Comparison of ENCODE assay signal across 8 mouse cellular contexts in the genomic region with DNA sequence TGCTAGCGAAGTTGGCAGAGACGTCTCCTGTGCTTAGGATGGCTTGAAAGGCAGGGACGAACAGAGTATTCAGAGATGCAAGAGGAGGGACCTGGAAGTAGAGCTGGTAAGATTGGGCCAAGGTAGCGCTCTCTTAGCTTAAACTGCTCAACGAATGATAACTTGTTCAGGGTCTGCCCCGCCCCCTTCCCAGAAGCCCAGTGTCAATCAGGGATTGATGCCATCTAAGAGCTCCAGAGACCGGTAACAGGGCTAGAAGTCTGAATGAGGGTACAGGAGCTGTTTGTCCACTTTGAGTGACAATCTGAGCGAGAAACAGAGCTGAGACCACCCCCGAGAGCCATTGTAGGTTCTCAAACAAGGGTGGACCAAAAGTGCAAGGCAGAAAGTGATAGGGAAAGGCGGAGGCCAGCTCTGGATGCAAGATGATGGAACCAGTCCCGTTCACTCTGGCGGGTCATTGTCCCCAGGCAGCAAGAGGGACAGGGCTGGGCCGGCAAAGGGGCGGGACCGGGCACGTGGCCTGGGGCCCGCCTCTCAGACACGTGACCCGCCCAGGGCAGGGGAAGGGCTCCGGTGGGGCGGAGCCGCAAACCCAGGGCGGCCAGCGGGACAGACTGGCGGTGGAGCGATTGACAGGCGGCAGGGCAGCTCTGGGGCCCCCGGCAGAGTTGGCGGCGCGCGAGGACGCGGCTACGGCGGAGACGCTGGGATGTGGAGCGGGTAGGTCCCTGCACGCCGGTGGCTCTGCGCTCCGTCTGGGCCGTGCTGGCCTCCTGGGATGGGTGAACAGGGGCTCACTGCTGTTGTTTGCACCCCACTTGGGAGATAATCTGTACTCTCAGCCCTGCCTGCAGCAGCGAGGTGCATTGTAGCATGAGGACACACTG. TPM values are rescaled to one million over a fixed set of nuclear protein-coding genes. Genes with fewer than 3 reads are reported as not detected.
DNase-seq lines count a peak whose midpoint lies in the region; ATAC-seq lines count a peak whose summit lies in the region.

No protein-coding gene starts in this region.

- H3K4me3 ChIP-seq in intestine, embryonic 14.5 days (ENCODE audit: low read depth, low read length) = peak overlapping the region; percentile 57

- no peaks in the 10 kb centered on the region for H3K9me3 ChIP-seq in intestine, embryonic 14.5 days (ENCODE audit: control insufficient read depth, low read length)

- peak; percentile 91 to 95 for DNase-seq in adrenal gland, adult 18-20 months (ENCODE audit: low spot score in 2 of 2)
- DNase-seq in embryo, embryonic 10 days (ENCODE audit: low spot score) = peak; percentile 92
- peak; percentile 95 for DNase-seq in gastrocnemius, postnatal 14 days
- DNase-seq in intestine, embryonic 14.5 days (ENCODE audit: low spot score) = peak; percentile 90
- DNase-seq in left cerebral cortex, postnatal 25 days (ENCODE audit: low spot score in 2 of 2) = peak; percentile 79 to 80
- DNase-seq in right cerebral cortex, postnatal 14 days = peak; percentile 75
- peak; percentile 87 for DNase-seq in urinary bladder, postnatal 25 days (ENCODE audit: low spot score)

- peak overlapping the region; percentile 55 for H3K9ac ChIP-seq in intestine, embryonic 14.5 days (ENCODE audit: low read length)

- peaks cover 52% of the 10 kb centered on the region for H3K4me1 ChIP-seq in intestine, embryonic 14.5 days (replicated peaks; ENCODE audit: control insufficient read depth, insufficient read depth, low read length)

- peak; percentile 96 for ATAC-seq in intestine, embryonic 14.5 days (replicated peaks; ENCODE audit: low FRiP score, low TSS enrichment, low read depth)
- peak; percentile 73 for ATAC-seq in megakaryocyte-erythroid progenitor cell, adult 5-6 weeks (replicated peaks; ENCODE audit: low FRiP score, low TSS enrichment, poor library complexity, severe bottlenecking)

- H3K27ac ChIP-seq in intestine, embryonic 14.5 days (ENCODE audit: low read depth) = peak overlapping the region; percentile 52; the same call in 1 of the 2 replicates

- intact Hi-C loops in gastrocnemius, postnatal 14 days (cut with DNase I; ENCODE audit: low total_unique reads) = no loop called here
- intact Hi-C loops in left cerebral cortex, postnatal 25 days (cut with DNase I) = no loop called here

- H3K4me2 ChIP-seq in intestine, embryonic 14.5 days (ENCODE audit: low read length) = peak overlapping the region; percentile 85

- H3K36me3 ChIP-seq in intestine, embryonic 14.5 days (ENCODE audit: control insufficient read depth, insufficient read depth, low read length) = no peaks in the 10 kb centered on the region

- no peaks in the 10 kb centered on the region for H3K27me3 ChIP-seq in intestine, embryonic 14.5 days (replicated peaks; ENCODE audit: control insufficient read depth, insufficient read depth, low read length)

- WGBS in intestine, embryonic 14.5 days = 7% methylated on average over 44 of the region's 44 CpGs

RNA-seq across cellular contexts. Expression of a gene that starts 16.4 kb away (rescaled TPM):
- 1 to 10 TPM; 3.6 to 5.9 TPM for total RNA-seq in adrenal gland, adult 18-20 months (2021)
- 10 to 100 TPM in 1 of 2 experiments, 1 to 10 TPM in 1; 7.4 to 11.6 TPM for total RNA-seq in gastrocnemius, postnatal 14 days (2021)
- polyA plus RNA-seq in intestine, embryonic 14.5 days (2014; fragmentation: Nextera tagmentation; extraction: Ambion mirVana) = 30.0 and 32.7 TPM in 2 replicates
- 1 to 10 TPM; 9.4 to 9.5 TPM for total RNA-seq in left cerebral cortex, postnatal 25 days (2021)
- 16.1 and 23.6 TPM in 2 replicates for total RNA-seq in megakaryocyte-erythroid progenitor cell, adult 5-6 weeks (2014; fragmentation: Nextera tagmentation)
- total RNA-seq in megakaryocyte-erythroid progenitor cell, adult 5-6 weeks (2017) = 6.0 and 20.1 TPM in 2 replicates

RNA-seq across cellular contexts. Expression of a gene that starts 16.4 kb away (rescaled TPM):
- under 1 TPM; 0.22 to 0.30 TPM for total RNA-seq in adrenal gland, adult 18-20 months (2021)
- under 1 TPM; 0.29 to 0.41 TPM for total RNA-seq in gastrocnemius, postnatal 14 days (2021)
- 0.55 and 0.64 TPM in 2 replicates for polyA plus RNA-seq in intestine, embryonic 14.5 days (2014; fragmentation: Nextera tagmentation; extraction: Ambion mirVana)
- total RNA-seq in left cerebral cortex, postnatal 25 days (2021) = under 1 TPM; 0.78 to 0.83 TPM
- total RNA-seq in megakaryocyte-erythroid progenitor cell, adult 5-6 weeks (2014; fragmentation: Nextera tagmentation) = not detected in 2 replicates
- total RNA-seq in megakaryocyte-erythroid progenitor cell, adult 5-6 weeks (2017) = not detected in 2 replicates

RNA-seq across cellular contexts. Expression of a gene that starts 23.5 kb away (rescaled TPM):
- 10 to 100 TPM; 10.3 to 54.2 TPM for total RNA-seq in adrenal gland, adult 18-20 months (2021)
- total RNA-seq in gastrocnemius, postnatal 14 days (2021) = 1 to 10 TPM; 5.4 to 6.0 TPM
- polyA plus RNA-seq in intestine, embryonic 14.5 days (2014; fragmentation: Nextera tagmentation; extraction: Ambion mirVana) = 8.4 and 11.5 TPM in 2 replicates
- 10 to 100 TPM; 31.1 to 31.5 TPM for total RNA-seq in left cerebral cortex, postnatal 25 days (2021)
- 22.8 and 23.9 TPM in 2 replicates for total RNA-seq in megakaryocyte-erythroid progenitor cell, adult 5-6 weeks (2014; fragmentation: Nextera tagmentation)
- 15.9 and 18.7 TPM in 2 replicates for total RNA-seq in megakaryocyte-erythroid progenitor cell, adult 5-6 weeks (2017)

RNA-seq across cellular contexts. Expression of a gene that starts 37.5 kb away (rescaled TPM):
- 1,000 to 10,000 TPM; 3,118 to 4,182 TPM for total RNA-seq in adrenal gland, adult 18-20 months (2021)
- total RNA-seq in gastrocnemius, postnatal 14 days (2021) = 1,000 to 10,000 TPM; 2,162 to 2,185 TPM
- 1,450 and 1,529 TPM in 2 replicates for polyA plus RNA-seq in intestine, embryonic 14.5 days (2014; fragmentation: Nextera tagmentation; extraction: Ambion mirVana)
- 1,000 to 10,000 TPM; 2,053 to 2,068 TPM for total RNA-seq in left cerebral cortex, postnatal 25 days (2021)
- total RNA-seq in megakaryocyte-erythroid progenitor cell, adult 5-6 weeks (2014; fragmentation: Nextera tagmentation) = 1,910 and 1,948 TPM in 2 replicates
- 775 and 886 TPM in 2 replicates for total RNA-seq in megakaryocyte-erythroid progenitor cell, adult 5-6 weeks (2017)

Comparison
In these comparisons a context has a peak if more than half of its experiments do, and no peak if none do; other contexts are left out.
1. Peak in every context shown above with its lines: DNase-seq, ATAC-seq, H3K4me3 ChIP-seq and H3K27ac ChIP-seq.